Mouse (Mus musculus): ENCODE data around the gene Ccdc51.

GRCm38 (mm10) chr9:109128211-109128610 is 45.9 kb downstream of the Ccdc51 start:
- TF ChIP-seq POLR2A (IDR thresholded peaks at IDR 0.05; ENCODE audit: borderline replicate concordance, insufficient read depth, low read length), result no peak
- no peak for TF ChIP-seq CTCF (IDR thresholded peaks at IDR 0.05; ENCODE audit: borderline replicate concordance, insufficient read depth, low read depth, low read length)
